Mouse (Mus musculus) thymus, postnatal 0 days (tissue): ENCODE results near the gene Ndufb8. TPM values are rescaled to one million over a fixed set of nuclear protein-coding genes. Genes with fewer than 3 reads are reported as not detected.

ENCODE experiments used
- DNase-seq: peaks from one replicate; pipeline ENCODE4 v3.0.0-alpha.2; 2015; ENCODE audit warnings: low spot score
- polyA plus RNA-seq: library from polyadenylated mRNA; unstranded; fragments of >200 nt; fragmentation: Nextera tagmentation; extraction: Ambion mirVana; gene quantifications from 2 replicates; pipeline ENCODE4 v1.2.1, GENCODE M21; 2015

Ndufb8 gene
- polyA plus RNA-seq, 1 experiment from 2014 or later = 499 TPM

- no peak for DNase-seq
Observed at GRCm38 (mm10) chr19:44535376-44535775, 19.9 kb downstream of the Ndufb8 start.

- DNase-seq = no peak
Observed at GRCm38 (mm10) chr19:44530018-44530417, 25.2 kb downstream of the Ndufb8 start.

GRCm38 (mm10) chr19:44525551-44526205, 29.6 kb downstream of the Ndufb8 start:
- peak; percentile 63 for DNase-seq

- DNase-seq = no peak
Observed at GRCm38 (mm10) chr19:44519152-44519551, 36.1 kb downstream of the Ndufb8 start.

GRCm38 (mm10) chr19:44517996-44518768, 37.1 kb downstream of the Ndufb8 start:
- peak; percentile 46 for DNase-seq

- no peak for DNase-seq
Observed at GRCm38 (mm10) chr19:44515769-44516168, 39.5 kb downstream of the Ndufb8 start.

- no peak for DNase-seq
Observed at GRCm38 (mm10) chr19:44514521-44515451, 40.5 kb downstream of the Ndufb8 start.

GRCm38 (mm10) chr19:44513921-44514482, 41.2 kb downstream of the Ndufb8 start:
- DNase-seq = no peak

GRCm38 (mm10) chr19:44513054-44513833, 42.0 kb downstream of the Ndufb8 start:
- DNase-seq = no peak

GRCm38 (mm10) chr19:44512601-44513000, 42.6 kb downstream of the Ndufb8 start:
- peak; percentile 7 for DNase-seq

- DNase-seq = peak; percentile 40
Observed at GRCm38 (mm10) chr19:44511451-44512231, 43.6 kb downstream of the Ndufb8 start.

GRCm38 (mm10) chr19:44510534-44511175, 44.6 kb downstream of the Ndufb8 start:
- DNase-seq = peak; percentile 67

GRCm38 (mm10) chr19:44502741-44503140, 52.5 kb downstream of the Ndufb8 start:
- no peak for DNase-seq

- DNase-seq = no peak
Observed at GRCm38 (mm10) chr19:44501925-44502324, 53.3 kb downstream of the Ndufb8 start.

- no peak for DNase-seq
Observed at GRCm38 (mm10) chr19:44500240-44500639, 55.0 kb downstream of the Ndufb8 start.

- DNase-seq = no peak
Observed at GRCm38 (mm10) chr19:44498936-44499335, 56.3 kb downstream of the Ndufb8 start.
